14 mouse cellular contexts compared by ENCODE assay signal in genomic region chr9:63836565-63837284, GRCm38 (mm10).
DNase-seq lines count a peak whose midpoint lies in the region; ATAC-seq and TF ChIP-seq lines count a peak whose summit lies in the region.
"Had no signal": no experiment of that assay in that cellular context is flagged by ENCODE, and none has a peak within 500 bp of the region (broad histone marks: within the 10 kb centered on the region; RNA-seq: fewer than 3 reads in every experiment).

No protein-coding gene starts in this region.

- H3K9ac ChIP-seq in intestine, embryonic 14.5 days (ENCODE audit: low read length) = no peak overlapping the region
- no peak overlapping the region for H3K9ac ChIP-seq in intestine, postnatal 0 days (ENCODE audit: low read depth, low read length)
- H3K9ac ChIP-seq: neural tube, embryonic 13.5 days had no signal

- H3K4me2 ChIP-seq in intestine, embryonic 14.5 days (ENCODE audit: low read length) = no peak overlapping the region
- no peak overlapping the region for H3K4me2 ChIP-seq in intestine, postnatal 0 days (replicated peaks; ENCODE audit: low read depth)
- H3K4me2 ChIP-seq: neural tube, embryonic 13.5 days had no signal

- H3K27ac ChIP-seq in intestine, embryonic 14.5 days (ENCODE audit: low read depth) = no peak overlapping the region
- H3K27ac ChIP-seq in intestine, postnatal 0 days (ENCODE audit: low read depth, low read length) = no peak overlapping the region
- H3K27ac ChIP-seq: neural tube, embryonic 13.5 days had no signal

- H3K36me3 ChIP-seq in intestine, embryonic 14.5 days (ENCODE audit: control insufficient read depth, insufficient read depth, low read length) = no peaks in the 10 kb centered on the region
- no peaks in the 10 kb centered on the region for H3K36me3 ChIP-seq in intestine, postnatal 0 days (ENCODE audit: control insufficient read depth, insufficient read depth)
- H3K36me3 ChIP-seq: neural tube, embryonic 13.5 days had no signal

- no peaks in the 10 kb centered on the region for H3K9me3 ChIP-seq in intestine, embryonic 14.5 days (ENCODE audit: control insufficient read depth, low read length)
- H3K9me3 ChIP-seq in intestine, postnatal 0 days (ENCODE audit: control insufficient read depth) = no peaks in the 10 kb centered on the region
- H3K9me3 ChIP-seq: neural tube, embryonic 13.5 days had no signal

- WGBS in intestine, embryonic 14.5 days = 57% methylated on average over 5 of the region's 5 CpGs
- 61% methylated on average over 5 of the region's 5 CpGs for WGBS in intestine, postnatal 0 days

- DNase-seq in intestine, embryonic 14.5 days (ENCODE audit: low spot score) = peak; percentile 57
- DNase-seq in hindlimb bud, embryonic 11.5 days (ENCODE audit: extremely low spot score, low read depth, low spot score) = peak; percentile 12
- peak; percentile 68 to 75 for DNase-seq in kidney, postnatal 4 days
- DNase-seq in urinary bladder, postnatal 25 days (ENCODE audit: low spot score) = peak; percentile 65
- no peak for DNase-seq in adipocyte (ENCODE audit: low spot score)
- DNase-seq in right cerebral cortex, adult 18-20 months = no peak
- DNase-seq in lung, postnatal 4 days = no peak
- DNase-seq: cerebellum, adult 2 months; gastrocnemius, postnatal 14 days; midbrain, embryonic 14.5 days; right cerebral cortex, postnatal 14 days had no signal

- H3K4me3 ChIP-seq in intestine, embryonic 14.5 days (ENCODE audit: low read depth, low read length) = no peak overlapping the region
- no peak overlapping the region for H3K4me3 ChIP-seq in intestine, postnatal 0 days (ENCODE audit: low read depth, low read length)
- H3K4me3 ChIP-seq: neural tube, embryonic 13.5 days had no signal

- ATAC-seq in intestine, embryonic 14.5 days (replicated peaks; ENCODE audit: low FRiP score, low TSS enrichment, low read depth) = no peak
- ATAC-seq in intestine, postnatal 0 days = no peak
- ATAC-seq: Patski had no signal

- TF ChIP-seq CTCF in intestine, postnatal 0 days (IDR thresholded peaks at IDR 0.05; ENCODE audit: low read depth) = no peak

- H3K27me3 ChIP-seq in intestine, embryonic 14.5 days (replicated peaks; ENCODE audit: control insufficient read depth, insufficient read depth, low read length) = no peaks in the 10 kb centered on the region
- H3K27me3 ChIP-seq in intestine, postnatal 0 days (replicated peaks; ENCODE audit: control insufficient read depth, insufficient read depth, low read length) = no peaks in the 10 kb centered on the region
- H3K27me3 ChIP-seq: Patski had no signal

- no peaks in the 10 kb centered on the region for H3K4me1 ChIP-seq in intestine, embryonic 14.5 days (replicated peaks; ENCODE audit: control insufficient read depth, insufficient read depth, low read length)
- H3K4me1 ChIP-seq in intestine, postnatal 0 days (replicated peaks; ENCODE audit: control insufficient read depth, insufficient read depth, low read length) = no peaks in the 10 kb centered on the region

Comparison
In these comparisons a context has a peak if more than half of its experiments do, and no peak if none do; other contexts are left out.
1. DNase-seq: peak in intestine, embryonic 14.5 days (single experiment), hindlimb bud, embryonic 11.5 days (single experiment), kidney, postnatal 4 days (2 of 2) and urinary bladder, postnatal 25 days (single experiment); none in adipocyte (single experiment), right cerebral cortex, adult 18-20 months (single experiment) and lung, postnatal 4 days (0 of 2).